Mouse (Mus musculus) hindbrain, postnatal 0 days (tissue): Measurements from ENCODE around the gene Naa16. TPM values are rescaled to one million over a fixed set of nuclear protein-coding genes. Genes with fewer than 3 reads are reported as not detected.

ENCODE experiments used
- ATAC-seq: fragments of 200-750 bp; cut with Nextera tagmentation; 2 replicates; pipeline ENCODE4 v1.8.0; 2017; ENCODE audit warnings: mild to moderate bottlenecking, moderate TSS enrichment, moderate library complexity
- DNase-seq: peaks from one replicate; pipeline ENCODE4 v3.0.0-alpha.2; 2015; ENCODE audit warnings: low spot score
- H3K27ac ChIP-seq: fragments of 300-500 bp; sonication (generic); 2 replicates; pipeline ENCODE4 v1.5.1; 2014; ENCODE audit warnings: mild to moderate bottlenecking
- H3K27me3 ChIP-seq: fragments of 300-500 bp; sonication (generic); 2 replicates; pipeline ENCODE4 v1.6.1; 2014; ENCODE audit warnings: low read length, mixed read lengths; ENCODE audit not compliant: insufficient read depth
- H3K36me3 ChIP-seq: fragments of 300-500 bp; sonication (generic); 2 replicates; pipeline ENCODE4 v1.6.1; 2014; ENCODE audit warnings: low read length, mixed read lengths; ENCODE audit not compliant: insufficient read depth
- H3K4me1 ChIP-seq: fragments of 300-500 bp; sonication (generic); 2 replicates; pipeline ENCODE4 v1.6.1; 2014; ENCODE audit warnings: antibody characterized with exemption, low read length, mixed read lengths; ENCODE audit not compliant: insufficient read depth
- H3K4me2 ChIP-seq: fragments of 300-500 bp; sonication (generic); 2 replicates; pipeline ENCODE4 v1.6.1; 2014; ENCODE audit warnings: low read depth, mild to moderate bottlenecking, low read length, moderate library complexity, mixed read lengths
- H3K4me3 ChIP-seq: fragments of 300-500 bp; sonication (generic); 2 replicates; pipeline ENCODE4 v1.5.1; 2014; ENCODE audit warnings: low read length
- H3K9ac ChIP-seq: fragments of 300-500 bp; sonication (generic); replicated peaks from 2 replicates; pipeline ENCODE4 v1.6.1; 2014; ENCODE audit warnings: mild to moderate bottlenecking, low read length, moderate library complexity, mixed read lengths
- H3K9me3 ChIP-seq: fragments of 300-500 bp; sonication (generic); 2 replicates; pipeline ENCODE4 v1.6.1; 2016; ENCODE audit warnings: low read length, mixed read lengths
- CTCF ChIP-seq: IDR thresholded peaks from 2 replicates; pipeline ENCODE4 v1.5.1; 2016; ENCODE audit warnings: antibody characterized with exemption, control low read depth, low read depth
- WGBS: fragments of 180-500 bp; shearing (Covaris S2); extraction: QIAGEN DNeasy Blood & Tissue Kit; methylation state at CpG from one replicate; pipeline ENCODE4 v1.1.7; 2014; 5-methylcytosine and 5-hydroxymethylcytosine counted together
- polyA plus RNA-seq: library from polyadenylated mRNA; unstranded; fragments of >200 nt; fragmentation: Nextera tagmentation; extraction: Ambion mirVana; gene quantifications from 2 replicates; pipeline ENCODE4 v1.2.1, GENCODE M21; 2015
- total RNA-seq: library from RNA; depleted of rRNA; stranded (reverse); fragments of >200 nt; gene quantifications from 2 replicates; pipeline ENCODE4 v1.2.3, GENCODE M21; 2014

Naa16 gene
- total and polyA plus RNA-seq, 2 experiments from 2014 or later, result 2.4 to 14.4 TPM

- WGBS, result 2% methylated on average over 16 of the region's 16 CpGs
- Histone ChIP-seq H3K27ac (peak overlapping the region; percentile 83), H3K4me1 (peaks cover 5% of the 10 kb centered on the region; the same call in 1 of the 2 replicates), H3K4me2 (peak overlapping the region; percentile 90), H3K27me3 (no peaks in the 10 kb centered on the region), H3K9ac (peak overlapping the region; percentile 67), H3K4me3 (peak overlapping the region; percentile 92), H3K9me3 (no peaks in the 10 kb centered on the region), H3K36me3 (no peaks in the 10 kb centered on the region)
- ATAC-seq, result no peak
- no peak for TF ChIP-seq CTCF
- peak; percentile 14 for DNase-seq
Measured at GRCm38 (mm10) chr14:79389438-79390264, 927 bp downstream of the Naa16 start.

GRCm38 (mm10) chr14:79388304-79388703, 2.3 kb downstream of the Naa16 start:
- Histone ChIP-seq H3K9me3 (no peaks in the 10 kb centered on the region), H3K4me3 (no peak overlapping the region), H3K4me1 (peaks cover 5% of the 10 kb centered on the region; the same call in 1 of the 2 replicates), H3K9ac (no peak overlapping the region), H3K27ac (no peak overlapping the region), H3K4me2 (no peak overlapping the region), H3K27me3 (no peaks in the 10 kb centered on the region), H3K36me3 (no peaks in the 10 kb centered on the region)
- no peak for ATAC-seq
- no peak for DNase-seq
- 95% methylated on average over 3 of the region's 3 CpGs for WGBS
- TF ChIP-seq CTCF, result no peak

GRCm38 (mm10) chr14:79383120-79383519, 7.5 kb downstream of the Naa16 start:
- no peak overlapping the region for H3K4me3 ChIP-seq
- H3K27me3 ChIP-seq, result no peaks in the 10 kb centered on the region
- ATAC-seq, result no peak
- H3K4me2 ChIP-seq, result no peak overlapping the region
- H3K36me3 ChIP-seq, result 0 out of 2 replicates have a peak, but pooled peaks cover 3% of the 10 kb centered on the region
- no peaks in the 10 kb centered on the region for H3K4me1 ChIP-seq
- no peak overlapping the region for H3K9ac ChIP-seq
- WGBS, result 91% methylated on average over 7 of the region's 7 CpGs
- H3K27ac ChIP-seq, result no peak overlapping the region
- DNase-seq, result no peak
- TF ChIP-seq CTCF, result no peak
- no peaks in the 10 kb centered on the region for H3K9me3 ChIP-seq

- no peak for ATAC-seq
- H3K9ac ChIP-seq, result no peak overlapping the region
- no peak overlapping the region for H3K4me2 ChIP-seq
- H3K4me1 ChIP-seq, result no peaks in the 10 kb centered on the region
- H3K9me3 ChIP-seq, result no peaks in the 10 kb centered on the region
- no peak overlapping the region for H3K4me3 ChIP-seq
- no peak for DNase-seq
- peaks cover 7% of the 10 kb centered on the region; the same call in 1 of the 2 replicates for H3K36me3 ChIP-seq
- TF ChIP-seq CTCF, result no peak
- H3K27ac ChIP-seq, result no peak overlapping the region
- no peaks in the 10 kb centered on the region for H3K27me3 ChIP-seq
Measured at GRCm38 (mm10) chr14:79377041-79377440, 13.5 kb downstream of the Naa16 start.

- no peak for TF ChIP-seq CTCF
- H3K36me3 ChIP-seq, result peaks cover 4% of the 10 kb centered on the region; the same call in 1 of the 2 replicates
- ATAC-seq (no peak), DNase-seq (no peak)
- WGBS, result 88% methylated on average over 2 of the region's 2 CpGs
- H3K9me3 ChIP-seq, result no peaks in the 10 kb centered on the region
- no peak overlapping the region for H3K27ac ChIP-seq
- no peak overlapping the region for H3K4me3 ChIP-seq
- H3K4me1 ChIP-seq, result no peaks in the 10 kb centered on the region
- no peak overlapping the region for H3K4me2 ChIP-seq
- H3K9ac ChIP-seq, result no peak overlapping the region
- H3K27me3 ChIP-seq, result no peaks in the 10 kb centered on the region
Measured at GRCm38 (mm10) chr14:79358055-79358454, 32.5 kb downstream of the Naa16 start.

GRCm38 (mm10) chr14:79346384-79346783, 44.2 kb downstream of the Naa16 start:
- Histone ChIP-seq H3K27me3 (no peaks in the 10 kb centered on the region), H3K9me3 (no peaks in the 10 kb centered on the region), H3K4me3 (no peak overlapping the region), H3K36me3 (peaks cover 34% of the 10 kb centered on the region), H3K27ac (no peak overlapping the region), H3K4me1 (no peaks in the 10 kb centered on the region), H3K4me2 (no peak overlapping the region), H3K9ac (no peak overlapping the region)
- WGBS, result 93% methylated on average over 3 of the region's 3 CpGs
- TF ChIP-seq CTCF, result no peak
- ATAC-seq (no peak), DNase-seq (no peak)

GRCm38 (mm10) chr14:79335613-79336012, 55.0 kb downstream of the Naa16 start:
- ATAC-seq (no peak), DNase-seq (no peak)
- Histone ChIP-seq H3K4me1 (no peaks in the 10 kb centered on the region), H3K36me3 (peaks cover 23% of the 10 kb centered on the region; the same call in 1 of the 2 replicates), H3K4me2 (no peak overlapping the region), H3K27ac (no peak overlapping the region), H3K4me3 (no peak overlapping the region), H3K9ac (no peak overlapping the region), H3K27me3 (no peaks in the 10 kb centered on the region), H3K9me3 (no peaks in the 10 kb centered on the region)
- no peak for TF ChIP-seq CTCF
- 94% methylated on average over 3 of the region's 3 CpGs for WGBS
